Mouse (Mus musculus): Measurements from ENCODE around the gene Zfp385a. TPM values are rescaled to one million over a fixed set of nuclear protein-coding genes. Genes with fewer than 3 reads are reported as not detected.

Zfp385a gene
- polyA plus RNA-seq, 1 experiment from 2014 or later, result 19.2 TPM

- H3K27ac ChIP-seq (replicated peaks; ENCODE audit: low read depth, low read length), result no peak overlapping the region
- H3K27me3 ChIP-seq (ENCODE audit: control insufficient read depth, insufficient read depth, low read length), result no peaks in the 10 kb centered on the region
- WGBS, result 55% methylated on average over 1 of the region's 1 CpGs
- peaks cover 19% of the 10 kb centered on the region for H3K4me1 ChIP-seq (ENCODE audit: control insufficient read depth, insufficient read depth, low read length)
- H3K9ac ChIP-seq (ENCODE audit: low read length), result no peak overlapping the region
- H3K36me3 ChIP-seq (ENCODE audit: control insufficient read depth, insufficient read depth, low read length), result peaks cover 12% of the 10 kb centered on the region; the same call in 1 of the 2 replicates
- no peaks in the 10 kb centered on the region for H3K9me3 ChIP-seq (ENCODE audit: control insufficient read depth, low read length)
- H3K4me3 ChIP-seq (ENCODE audit: low read depth, low read length), result no peak overlapping the region
- DNase-seq (ENCODE audit: low spot score) (no peak), ATAC-seq (ENCODE audit: insufficient number of reproducible peaks, low FRiP score, low TSS enrichment, low read depth) (peak; percentile 28; the same call in 1 of the 2 replicates)
- no peak overlapping the region for H3K4me2 ChIP-seq (ENCODE audit: low read depth, severe bottlenecking)
These were observed 19.2 kb upstream of the Zfp385a start for GRCm38 (mm10) chr15:103359122-103359510.

GRCm38 (mm10) chr15:103358278-103359121, 18.6 kb upstream of the Zfp385a start:
- Histone ChIP-seq H3K4me2 (ENCODE audit: low read depth, severe bottlenecking) (no peak overlapping the region), H3K9me3 (ENCODE audit: control insufficient read depth, low read length) (no peaks in the 10 kb centered on the region), H3K9ac (ENCODE audit: low read length) (no peak overlapping the region; the same call in 1 of the 2 replicates), H3K36me3 (ENCODE audit: control insufficient read depth, insufficient read depth, low read length) (peaks cover 16% of the 10 kb centered on the region; the same call in 1 of the 2 replicates), H3K4me3 (ENCODE audit: low read depth, low read length) (no peak overlapping the region), H3K27ac (replicated peaks; ENCODE audit: low read depth, low read length) (peak overlapping the region; percentile 63), H3K4me1 (ENCODE audit: control insufficient read depth, insufficient read depth, low read length) (peaks cover 19% of the 10 kb centered on the region), H3K27me3 (ENCODE audit: control insufficient read depth, insufficient read depth, low read length) (no peaks in the 10 kb centered on the region)
- ATAC-seq (ENCODE audit: insufficient number of reproducible peaks, low FRiP score, low TSS enrichment, low read depth), result peak; percentile 63
- peak; percentile 71 for DNase-seq (ENCODE audit: low spot score)
- WGBS, result 30% methylated on average over 4 of the region's 4 CpGs

- 78% methylated on average over 4 of the region's 4 CpGs for WGBS
- Histone ChIP-seq H3K9ac (ENCODE audit: low read length) (no peak overlapping the region), H3K4me2 (ENCODE audit: low read depth, severe bottlenecking) (no peak overlapping the region), H3K27me3 (ENCODE audit: control insufficient read depth, insufficient read depth, low read length) (no peaks in the 10 kb centered on the region), H3K27ac (replicated peaks; ENCODE audit: low read depth, low read length) (no peak overlapping the region), H3K4me1 (ENCODE audit: control insufficient read depth, insufficient read depth, low read length) (peaks cover 19% of the 10 kb centered on the region), H3K36me3 (ENCODE audit: control insufficient read depth, insufficient read depth, low read length) (peaks cover 16% of the 10 kb centered on the region; the same call in 1 of the 2 replicates), H3K9me3 (ENCODE audit: control insufficient read depth, low read length) (no peaks in the 10 kb centered on the region), H3K4me3 (ENCODE audit: low read depth, low read length) (no peak overlapping the region)
- DNase-seq (ENCODE audit: low spot score) (no peak), ATAC-seq (ENCODE audit: insufficient number of reproducible peaks, low FRiP score, low TSS enrichment, low read depth) (no peak)
These were observed 17.9 kb upstream of the Zfp385a start for GRCm38 (mm10) chr15:103357817-103358216.

- H3K4me3 ChIP-seq (ENCODE audit: low read depth, low read length), result no peak overlapping the region
- H3K27ac ChIP-seq (replicated peaks; ENCODE audit: low read depth, low read length), result no peak overlapping the region
- H3K9me3 ChIP-seq (ENCODE audit: control insufficient read depth, low read length), result no peaks in the 10 kb centered on the region
- H3K4me2 ChIP-seq (ENCODE audit: low read depth, severe bottlenecking), result no peak overlapping the region
- no peak for DNase-seq (ENCODE audit: low spot score)
- H3K9ac ChIP-seq (ENCODE audit: low read length), result no peak overlapping the region
- H3K27me3 ChIP-seq (ENCODE audit: control insufficient read depth, insufficient read depth, low read length), result no peaks in the 10 kb centered on the region
- peaks cover 25% of the 10 kb centered on the region; the same call in 1 of the 2 replicates for H3K36me3 ChIP-seq (ENCODE audit: control insufficient read depth, insufficient read depth, low read length)
- no peak for ATAC-seq (ENCODE audit: insufficient number of reproducible peaks, low FRiP score, low TSS enrichment, low read depth)
- H3K4me1 ChIP-seq (ENCODE audit: control insufficient read depth, insufficient read depth, low read length), result peaks cover 12% of the 10 kb centered on the region
- WGBS, result 81% methylated on average over 4 of the region's 4 CpGs
These were observed 16.2 kb upstream of the Zfp385a start for GRCm38 (mm10) chr15:103356130-103356529.

- Histone ChIP-seq H3K27ac (replicated peaks; ENCODE audit: low read depth, low read length) (no peak overlapping the region), H3K36me3 (ENCODE audit: control insufficient read depth, insufficient read depth, low read length) (peaks cover 25% of the 10 kb centered on the region; the same call in 1 of the 2 replicates), H3K27me3 (ENCODE audit: control insufficient read depth, insufficient read depth, low read length) (no peaks in the 10 kb centered on the region), H3K9me3 (ENCODE audit: control insufficient read depth, low read length) (no peaks in the 10 kb centered on the region), H3K4me1 (ENCODE audit: control insufficient read depth, insufficient read depth, low read length) (peaks cover 12% of the 10 kb centered on the region), H3K4me2 (ENCODE audit: low read depth, severe bottlenecking) (no peak overlapping the region), H3K4me3 (ENCODE audit: low read depth, low read length) (no peak overlapping the region), H3K9ac (ENCODE audit: low read length) (no peak overlapping the region)
- DNase-seq (ENCODE audit: low spot score) (no peak), ATAC-seq (ENCODE audit: insufficient number of reproducible peaks, low FRiP score, low TSS enrichment, low read depth) (no peak)
- 84% methylated on average over 4 of the region's 4 CpGs for WGBS
These were observed 15.5 kb upstream of the Zfp385a start for GRCm38 (mm10) chr15:103355420-103355819.

- Histone ChIP-seq H3K27ac (replicated peaks; ENCODE audit: low read depth, low read length) (no peak overlapping the region), H3K27me3 (ENCODE audit: control insufficient read depth, insufficient read depth, low read length) (no peaks in the 10 kb centered on the region), H3K9ac (ENCODE audit: low read length) (no peak overlapping the region), H3K4me3 (ENCODE audit: low read depth, low read length) (no peak overlapping the region), H3K4me1 (ENCODE audit: control insufficient read depth, insufficient read depth, low read length) (peaks cover 12% of the 10 kb centered on the region), H3K36me3 (ENCODE audit: control insufficient read depth, insufficient read depth, low read length) (peaks cover 25% of the 10 kb centered on the region; the same call in 1 of the 2 replicates), H3K9me3 (ENCODE audit: control insufficient read depth, low read length) (no peaks in the 10 kb centered on the region), H3K4me2 (ENCODE audit: low read depth, severe bottlenecking) (no peak overlapping the region)
- ATAC-seq (ENCODE audit: insufficient number of reproducible peaks, low FRiP score, low TSS enrichment, low read depth) (no peak), DNase-seq (ENCODE audit: low spot score) (no peak)
- 91% methylated on average over 2 of the region's 2 CpGs for WGBS
These were observed 14.8 kb upstream of the Zfp385a start for GRCm38 (mm10) chr15:103354690-103355089.

- 88% methylated on average over 11 of the region's 11 CpGs for WGBS
- Histone ChIP-seq H3K27ac (replicated peaks; ENCODE audit: low read depth, low read length) (no peak overlapping the region), H3K4me2 (ENCODE audit: low read depth, severe bottlenecking) (no peak overlapping the region), H3K4me1 (ENCODE audit: control insufficient read depth, insufficient read depth, low read length) (peaks cover 6% of the 10 kb centered on the region), H3K36me3 (ENCODE audit: control insufficient read depth, insufficient read depth, low read length) (peaks cover 28% of the 10 kb centered on the region; the same call in 1 of the 2 replicates), H3K9me3 (ENCODE audit: control insufficient read depth, low read length) (no peaks in the 10 kb centered on the region), H3K27me3 (ENCODE audit: control insufficient read depth, insufficient read depth, low read length) (no peaks in the 10 kb centered on the region), H3K4me3 (ENCODE audit: low read depth, low read length) (no peak overlapping the region), H3K9ac (ENCODE audit: low read length) (no peak overlapping the region)
- ATAC-seq (ENCODE audit: insufficient number of reproducible peaks, low FRiP score, low TSS enrichment, low read depth) (0 out of 2 replicates have a peak, but pooled peaks have one; percentile 8), DNase-seq (ENCODE audit: low spot score) (no peak)
These were observed 13.8 kb upstream of the Zfp385a start for GRCm38 (mm10) chr15:103353511-103354256.

GRCm38 (mm10) chr15:103352856-103353255, 13.0 kb upstream of the Zfp385a start:
- ATAC-seq (ENCODE audit: insufficient number of reproducible peaks, low FRiP score, low TSS enrichment, low read depth) (no peak), DNase-seq (ENCODE audit: low spot score) (peak; percentile 73)
- Histone ChIP-seq H3K4me1 (ENCODE audit: control insufficient read depth, insufficient read depth, low read length) (no peaks in the 10 kb centered on the region), H3K36me3 (ENCODE audit: control insufficient read depth, insufficient read depth, low read length) (peaks cover 28% of the 10 kb centered on the region; the same call in 1 of the 2 replicates), H3K27ac (replicated peaks; ENCODE audit: low read depth, low read length) (no peak overlapping the region), H3K9me3 (ENCODE audit: control insufficient read depth, low read length) (no peaks in the 10 kb centered on the region), H3K9ac (ENCODE audit: low read length) (no peak overlapping the region), H3K27me3 (ENCODE audit: control insufficient read depth, insufficient read depth, low read length) (no peaks in the 10 kb centered on the region), H3K4me3 (ENCODE audit: low read depth, low read length) (no peak overlapping the region), H3K4me2 (ENCODE audit: low read depth, severe bottlenecking) (no peak overlapping the region)
- WGBS, result 44% methylated on average over 4 of the region's 4 CpGs
